Mouse (Mus musculus): ENCODE measurements around the gene Olfr1256.

Gene Olfr1256

DNA sequence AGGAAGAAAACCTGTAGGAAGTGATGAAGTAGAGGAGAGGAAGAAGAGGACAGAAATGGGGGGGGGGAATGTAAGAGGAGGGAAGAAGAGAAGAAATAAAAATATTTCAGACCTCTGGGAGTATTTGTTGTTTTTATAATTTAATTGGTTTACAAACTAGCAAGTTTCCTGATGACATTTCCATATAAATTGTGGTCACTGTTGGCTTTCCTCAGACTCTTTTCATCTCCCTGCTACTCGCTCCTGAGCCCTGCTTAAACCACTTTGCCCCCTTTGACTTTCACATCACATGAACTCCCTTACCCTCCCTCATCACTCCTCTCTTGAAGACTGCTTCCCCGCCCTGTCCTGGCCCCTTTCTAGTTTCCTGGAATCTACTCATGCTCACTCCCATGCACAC lies at the start of gene Olfr1256:
Gene Olfr1256 (minus strand): TSS at position 101 of the 400 bp plus-strand sequence.
- no peak for DNase-seq (ENCODE audit: low read depth, low spot score)

DNA sequence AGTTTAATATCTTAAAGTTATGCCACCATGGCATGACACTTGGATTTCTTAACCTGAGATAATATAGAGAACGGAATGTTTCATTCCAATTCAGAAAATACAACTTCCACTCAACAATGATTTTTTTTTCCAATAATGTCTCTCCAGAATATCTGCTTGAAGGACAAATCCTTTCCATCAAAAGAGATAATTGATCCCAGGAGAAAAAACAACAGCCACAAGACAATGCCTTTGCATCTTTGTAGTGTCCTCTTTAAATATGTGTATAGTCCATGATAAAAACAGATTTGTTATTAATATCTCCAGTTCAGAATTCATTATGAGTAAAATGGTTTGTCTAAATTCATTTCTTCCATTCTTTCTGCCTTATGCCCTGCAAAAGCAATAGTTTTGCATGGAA lies 36.8 kb upstream of the Olfr1256 start, which contains the start of gene Olfr1257:
Gene Olfr1257 (plus strand): TSS at position 301 of the 400 bp plus-strand sequence.
- no peak for DNase-seq (ENCODE audit: low read depth, low spot score)

DNA sequence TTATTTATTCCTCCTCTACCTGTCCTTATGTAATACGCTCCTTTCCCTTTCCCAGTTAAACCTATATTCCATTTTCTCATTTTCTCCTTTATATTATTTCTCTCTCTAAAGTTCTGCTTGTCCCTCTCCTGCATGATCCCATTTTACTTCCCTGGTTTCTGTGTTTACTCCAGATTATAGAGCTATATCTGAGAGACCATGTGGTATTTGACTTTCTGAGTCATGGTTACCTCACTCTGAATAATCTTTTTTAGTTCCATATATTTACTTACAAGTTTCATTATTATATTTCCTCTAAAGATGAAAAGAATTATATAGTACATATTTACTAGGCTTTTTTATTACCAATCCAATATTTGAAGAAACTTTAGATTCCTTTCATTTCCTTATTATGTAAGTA lies 7.9 kb upstream of the Olfr1256 start:
- no peak for DNase-seq (ENCODE audit: low read depth, low spot score)

DNA sequence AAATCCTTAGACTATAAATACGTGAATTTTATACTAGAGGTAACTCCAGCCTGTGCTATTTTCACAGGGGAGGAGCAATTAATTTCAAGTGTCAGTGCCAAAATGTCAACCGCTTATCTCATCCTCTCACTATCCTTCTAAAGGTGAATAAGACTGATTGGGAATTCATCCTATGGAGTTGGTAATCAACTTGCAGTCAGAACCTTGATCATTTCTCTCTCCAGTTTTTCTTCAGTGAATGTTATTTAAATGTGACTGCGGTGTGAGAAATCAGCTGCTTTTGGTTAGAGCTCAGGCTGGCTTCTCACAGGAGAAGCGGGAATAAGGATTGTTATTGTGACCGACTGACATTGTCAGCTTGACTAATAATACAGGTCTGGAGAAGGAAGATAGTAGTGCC lies 6.8 kb upstream of the Olfr1256 start, which contains the start of gene Olfr48:
Gene Olfr48 (minus strand): TSS at position 101 of the 400 bp plus-strand sequence.
- no peak for DNase-seq (ENCODE audit: low read depth, low spot score)

DNA sequence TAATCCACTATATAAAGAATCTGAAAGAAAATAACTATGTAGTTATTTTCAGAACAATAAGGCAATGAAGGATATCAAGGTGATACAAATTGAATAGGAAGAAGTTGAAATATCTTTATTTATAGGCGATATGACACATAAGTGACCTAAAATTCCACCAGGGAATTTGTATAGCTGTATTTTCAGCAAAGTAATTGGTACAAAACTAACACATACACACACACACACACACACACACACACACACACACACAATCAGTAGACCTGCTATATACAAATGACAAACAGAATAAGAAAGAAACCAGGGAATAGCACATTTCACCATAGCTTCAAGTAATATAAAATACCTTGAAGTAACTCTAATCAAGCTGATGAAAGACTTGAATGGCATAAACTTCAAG lies 21.1 kb downstream of the Olfr1256 start:
- DNase-seq (ENCODE audit: low read depth, low spot score): no peak

DNA sequence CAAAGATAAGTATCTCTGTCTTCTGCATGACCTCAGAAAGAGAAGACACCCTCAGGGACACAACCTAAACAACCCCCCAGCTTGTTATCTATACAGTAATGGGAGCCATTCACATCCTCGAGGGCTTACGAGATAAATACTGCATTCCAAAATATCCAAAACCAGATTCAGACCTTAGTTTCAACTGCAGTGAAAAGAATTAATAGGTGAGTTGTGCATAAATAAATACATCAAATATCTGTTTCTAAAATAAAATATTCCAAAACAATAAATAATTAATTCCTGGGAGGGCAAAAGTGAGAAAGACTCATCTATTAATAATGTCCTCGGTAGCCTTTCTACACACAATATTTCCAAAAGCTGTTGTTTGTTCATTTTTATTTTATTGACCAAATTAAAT lies 29.6 kb downstream of the Olfr1256 start, which contains the start of gene Olfr1255:
Gene Olfr1255 (plus strand): TSS at position 301 of the 400 bp plus-strand sequence.
- no peak for DNase-seq (ENCODE audit: low read depth, low spot score)

DNA sequence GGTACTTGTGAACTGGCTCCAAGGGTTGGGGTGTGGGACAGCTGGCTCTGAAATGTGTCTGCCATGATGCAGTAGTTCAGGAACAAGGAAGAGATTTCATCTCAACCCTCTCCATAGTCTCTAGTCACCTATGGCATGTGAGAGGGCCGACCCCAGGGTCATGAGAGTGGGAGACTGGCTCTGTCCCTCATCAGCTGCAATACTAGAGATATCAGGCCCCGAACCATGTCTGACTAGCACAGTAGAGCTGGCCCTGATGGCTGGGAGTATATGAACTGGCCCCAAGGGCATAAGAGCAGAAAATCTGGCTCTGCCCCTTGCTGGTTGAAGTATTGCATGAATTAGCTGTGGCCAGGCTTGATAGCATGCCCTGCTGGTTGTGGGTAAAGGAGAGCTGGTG lies 30.6 kb downstream of the Olfr1256 start:
- no peak for DNase-seq (ENCODE audit: low read depth, low spot score)

DNA sequence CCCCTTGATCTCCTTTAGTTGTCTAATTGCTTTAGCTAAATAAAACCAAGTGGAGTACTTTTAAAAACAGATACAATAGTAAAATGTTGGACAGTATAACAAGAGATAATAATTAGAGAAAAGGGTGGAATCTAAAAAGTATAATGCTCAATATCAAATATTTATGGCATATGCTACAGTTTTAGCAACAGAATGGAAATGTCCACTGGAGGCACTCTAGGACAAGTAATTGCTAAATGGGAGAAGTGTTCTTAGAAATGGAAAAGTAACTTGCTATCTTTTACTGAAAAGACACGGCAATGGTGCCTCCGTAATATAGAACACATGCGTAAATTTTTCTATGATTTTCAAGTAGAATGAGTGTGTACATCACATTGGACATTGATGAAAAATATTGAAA lies 41.8 kb downstream of the Olfr1256 start:
- no peak for DNase-seq (ENCODE audit: low read depth, low spot score)

DNA sequence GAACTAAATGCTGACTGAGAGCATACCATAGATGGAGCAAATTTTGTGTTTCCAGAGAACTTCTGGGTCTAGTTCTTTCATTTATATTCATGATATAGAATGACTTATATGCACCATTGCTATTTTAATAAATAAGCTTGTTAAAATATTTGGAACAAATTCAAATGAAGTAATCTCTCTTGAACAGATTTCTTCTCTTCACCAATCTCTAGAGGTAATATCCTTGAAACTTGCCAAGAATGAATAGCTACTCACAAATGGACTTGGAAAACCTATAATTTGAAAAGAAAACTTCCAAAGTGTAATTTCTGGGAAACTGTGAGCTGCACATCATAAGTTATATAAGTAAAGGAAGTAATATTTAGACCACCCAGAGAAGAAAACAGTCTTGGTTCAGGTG lies 47.8 kb downstream of the Olfr1256 start, which contains the start of gene Olfr1254:
Gene Olfr1254 (minus strand): TSS at position 101 of the 400 bp plus-strand sequence.
- no peak for DNase-seq (ENCODE audit: low read depth, low spot score)
